Mouse (Mus musculus) hindbrain, postnatal 0 days (tissue): ENCODE measurements at regions not wholly inside any gene's neighbourhood (a gene's known extent, or its start where the extent isn't known, plus 50 kb on each side); places are given as distances from the start of the nearest gene placed in this dataset.

Experiments used
- ATAC-seq: fragments of 200-750 bp; cut with Nextera tagmentation; 2 replicates; pipeline ENCODE4 v1.8.0; 2017; ENCODE audit warnings: mild to moderate bottlenecking, moderate TSS enrichment, moderate library complexity
- DNase-seq: peaks from one replicate; pipeline ENCODE4 v3.0.0-alpha.2; 2015; ENCODE audit warnings: low spot score
- H3K27ac ChIP-seq: fragments of 300-500 bp; sonication (generic); 2 replicates; pipeline ENCODE4 v1.5.1; 2014; ENCODE audit warnings: mild to moderate bottlenecking
- H3K27me3 ChIP-seq: fragments of 300-500 bp; sonication (generic); 2 replicates; pipeline ENCODE4 v1.6.1; 2014; ENCODE audit warnings: low read length, mixed read lengths; ENCODE audit not compliant: insufficient read depth
- H3K36me3 ChIP-seq: fragments of 300-500 bp; sonication (generic); 2 replicates; pipeline ENCODE4 v1.6.1; 2014; ENCODE audit warnings: low read length, mixed read lengths; ENCODE audit not compliant: insufficient read depth
- H3K4me1 ChIP-seq: fragments of 300-500 bp; sonication (generic); 2 replicates; pipeline ENCODE4 v1.6.1; 2014; ENCODE audit warnings: antibody characterized with exemption, low read length, mixed read lengths; ENCODE audit not compliant: insufficient read depth
- H3K4me2 ChIP-seq: fragments of 300-500 bp; sonication (generic); 2 replicates; pipeline ENCODE4 v1.6.1; 2014; ENCODE audit warnings: low read depth, mild to moderate bottlenecking, low read length, moderate library complexity, mixed read lengths
- H3K4me3 ChIP-seq: fragments of 300-500 bp; sonication (generic); 2 replicates; pipeline ENCODE4 v1.5.1; 2014; ENCODE audit warnings: low read length
- H3K9ac ChIP-seq: fragments of 300-500 bp; sonication (generic); replicated peaks from 2 replicates; pipeline ENCODE4 v1.6.1; 2014; ENCODE audit warnings: mild to moderate bottlenecking, low read length, moderate library complexity, mixed read lengths
- H3K9me3 ChIP-seq: fragments of 300-500 bp; sonication (generic); 2 replicates; pipeline ENCODE4 v1.6.1; 2016; ENCODE audit warnings: low read length, mixed read lengths
- CTCF ChIP-seq: IDR thresholded peaks from 2 replicates; pipeline ENCODE4 v1.5.1; 2016; ENCODE audit warnings: antibody characterized with exemption, control low read depth, low read depth
- WGBS: fragments of 180-500 bp; shearing (Covaris S2); extraction: QIAGEN DNeasy Blood & Tissue Kit; methylation state at CpG from one replicate; pipeline ENCODE4 v1.1.7; 2014; 5-methylcytosine and 5-hydroxymethylcytosine counted together

DNA sequence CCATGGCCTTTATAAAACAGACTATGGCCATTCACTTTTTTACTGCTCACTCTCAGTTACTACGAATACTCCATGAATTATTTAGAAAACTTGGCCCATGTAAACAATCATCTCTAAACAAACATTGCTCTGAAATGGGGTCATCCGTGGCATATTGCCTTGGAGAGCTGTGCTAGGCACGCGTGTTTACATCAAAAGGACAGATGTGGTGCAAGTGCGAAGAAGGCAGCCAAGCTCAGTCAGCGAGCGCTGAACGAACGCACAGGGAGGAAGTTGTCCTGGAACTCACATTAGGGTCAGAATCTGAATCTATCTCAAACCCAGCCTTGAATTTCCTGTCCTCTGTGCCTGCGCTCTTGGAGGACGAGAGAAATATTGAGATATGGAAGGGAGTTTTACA is 402.3 kb downstream of the Rapgef2 start:
- no peak for TF ChIP-seq CTCF
- Histone ChIP-seq H3K4me2 (no peak overlapping the region), H3K27me3 (no peaks in the 10 kb centered on the region), H3K4me3 (no peak overlapping the region), H3K9ac (no peak overlapping the region), H3K27ac (no peak overlapping the region), H3K36me3 (no peaks in the 10 kb centered on the region), H3K4me1 (no peaks in the 10 kb centered on the region), H3K9me3 (no peaks in the 10 kb centered on the region)
- DNase-seq, result no peak
- 82% methylated on average over 11 of the region's 11 CpGs for WGBS
- no peak for ATAC-seq

DNA sequence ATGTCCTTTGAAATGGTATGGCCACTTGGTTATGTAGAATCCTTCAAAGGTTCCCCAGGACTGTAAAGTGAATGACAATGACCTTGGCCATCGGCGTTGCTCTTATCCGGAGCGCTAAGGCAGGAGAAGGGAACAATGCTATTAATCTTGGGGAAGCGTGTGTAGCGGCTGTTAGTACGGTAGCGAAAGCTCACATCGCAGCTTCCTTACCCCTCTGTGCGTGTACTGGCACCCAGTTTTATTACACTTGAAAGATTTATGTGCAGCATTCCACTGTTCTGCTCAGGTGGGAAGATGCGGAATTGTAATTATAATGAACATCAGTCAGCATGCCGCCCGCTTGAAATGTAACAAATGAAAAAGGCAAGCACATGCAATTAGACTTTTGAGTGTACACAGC is 406.2 kb downstream of the Rapgef2 start:
- no peak for DNase-seq
- H3K4me2 ChIP-seq, result peak overlapping the region; percentile 28; the same call in 1 of the 2 replicates
- H3K36me3 ChIP-seq, result no peaks in the 10 kb centered on the region
- H3K4me3 ChIP-seq, result no peak overlapping the region
- no peaks in the 10 kb centered on the region for H3K9me3 ChIP-seq
- no peak for ATAC-seq
- TF ChIP-seq CTCF, result no peak
- no peak overlapping the region for H3K9ac ChIP-seq
- H3K27me3 ChIP-seq, result no peaks in the 10 kb centered on the region
- WGBS, result 82% methylated on average over 13 of the region's 13 CpGs
- H3K27ac ChIP-seq, result no peak overlapping the region
- H3K4me1 ChIP-seq, result no peaks in the 10 kb centered on the region

- no peak overlapping the region for H3K27ac ChIP-seq
- H3K4me1 ChIP-seq, result no peaks in the 10 kb centered on the region
- 62% methylated on average over 3 of the region's 3 CpGs for WGBS
- no peaks in the 10 kb centered on the region for H3K36me3 ChIP-seq
- H3K4me3 ChIP-seq, result no peak overlapping the region
- no peaks in the 10 kb centered on the region for H3K27me3 ChIP-seq
- TF ChIP-seq CTCF, result no peak
- DNase-seq, result no peak
- no peak for ATAC-seq
- no peak overlapping the region for H3K4me2 ChIP-seq
- no peaks in the 10 kb centered on the region for H3K9me3 ChIP-seq
- H3K9ac ChIP-seq, result no peak overlapping the region
These were observed 409.0 kb downstream of the Rapgef2 start for GRCm38 (mm10) chr3:78877323-78877722.

DNA sequence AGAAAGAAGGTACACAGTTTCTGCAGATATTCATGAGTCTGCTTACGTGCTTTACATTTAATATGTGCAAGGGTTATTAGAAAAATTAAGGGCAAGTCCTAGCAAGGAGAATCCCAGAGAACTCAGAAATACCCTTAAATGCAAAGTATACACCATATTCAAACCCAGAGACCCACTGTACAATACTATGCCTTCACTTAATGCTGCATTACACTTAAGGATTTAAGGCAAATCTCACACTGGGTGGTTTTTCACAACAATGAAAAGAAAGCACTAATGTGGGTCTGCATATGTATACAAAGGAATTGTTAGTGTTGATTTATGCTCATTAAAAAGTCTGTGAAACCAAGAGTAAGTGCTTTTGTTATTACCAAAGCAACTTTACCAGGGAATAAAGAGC is 419.4 kb downstream of the Rapgef2 start:
- Histone ChIP-seq H3K9me3 (no peaks in the 10 kb centered on the region), H3K27me3 (no peaks in the 10 kb centered on the region), H3K9ac (no peak overlapping the region), H3K27ac (no peak overlapping the region), H3K36me3 (no peaks in the 10 kb centered on the region), H3K4me1 (no peaks in the 10 kb centered on the region), H3K4me2 (no peak overlapping the region), H3K4me3 (no peak overlapping the region)
- no peak for ATAC-seq
- no peak for TF ChIP-seq CTCF
- no peak for DNase-seq
- 62% methylated on average over 1 of the region's 1 CpGs for WGBS

DNA sequence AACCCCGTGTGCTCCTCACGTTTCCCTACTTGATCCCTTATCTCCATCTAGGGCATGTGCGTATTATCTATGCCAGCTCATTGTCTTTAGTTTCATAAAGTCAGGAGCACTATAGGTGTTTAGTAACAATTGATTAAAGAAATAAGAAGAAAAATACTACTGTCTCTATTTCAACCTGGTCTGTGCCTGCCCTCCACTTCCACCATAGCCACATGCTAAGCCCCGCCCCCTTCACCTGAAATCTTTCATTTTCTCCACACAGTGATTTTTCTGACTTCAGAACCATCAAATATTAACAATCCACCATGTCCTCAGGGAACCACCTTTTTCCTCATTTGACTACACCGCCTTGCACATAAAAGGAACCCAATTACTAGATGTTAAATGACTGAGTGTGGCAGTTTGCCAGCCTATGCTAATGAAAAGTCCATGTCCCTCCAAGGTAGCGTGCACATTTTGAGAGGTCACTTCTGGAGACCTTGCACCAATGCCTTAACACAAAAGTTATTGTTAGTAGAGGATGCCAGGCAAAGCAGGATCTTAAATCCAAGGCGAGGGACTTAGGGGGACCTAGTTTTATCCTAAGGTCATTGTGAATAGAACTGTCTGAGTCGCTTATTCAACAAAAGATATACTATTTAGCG is 420.1 kb downstream of the Rapgef2 start:
- H3K9me3 ChIP-seq, result no peaks in the 10 kb centered on the region
- 55% methylated on average over 9 of the region's 9 CpGs for WGBS
- no peaks in the 10 kb centered on the region for H3K27me3 ChIP-seq
- DNase-seq, result no peak
- no peaks in the 10 kb centered on the region for H3K36me3 ChIP-seq
- H3K4me2 ChIP-seq, result no peak overlapping the region
- ATAC-seq, result no peak
- H3K9ac ChIP-seq, result no peak overlapping the region
- no peak overlapping the region for H3K4me3 ChIP-seq
- no peaks in the 10 kb centered on the region for H3K4me1 ChIP-seq
- TF ChIP-seq CTCF, result no peak
- no peak overlapping the region for H3K27ac ChIP-seq

GRCm38 (mm10) chr3:78863005-78863404 is 423.3 kb downstream of the Rapgef2 start:
- H3K36me3 ChIP-seq, result no peaks in the 10 kb centered on the region
- ATAC-seq (no peak), DNase-seq (no peak)
- no peaks in the 10 kb centered on the region for H3K9me3 ChIP-seq
- WGBS, result 91% methylated on average over 2 of the region's 2 CpGs
- H3K27me3 ChIP-seq, result no peaks in the 10 kb centered on the region
- no peak overlapping the region for H3K4me2 ChIP-seq
- TF ChIP-seq CTCF, result no peak
- no peaks in the 10 kb centered on the region for H3K4me1 ChIP-seq
- no peak overlapping the region for H3K27ac ChIP-seq
- no peak overlapping the region for H3K4me3 ChIP-seq
- H3K9ac ChIP-seq, result no peak overlapping the region

- no peak for TF ChIP-seq CTCF
- H3K27ac ChIP-seq, result no peak overlapping the region
- no peak for ATAC-seq
- H3K4me2 ChIP-seq, result no peak overlapping the region
- no peak for DNase-seq
- 43% methylated on average over 7 of the region's 8 CpGs for WGBS
- no peak overlapping the region for H3K4me3 ChIP-seq
- no peaks in the 10 kb centered on the region for H3K4me1 ChIP-seq
- H3K9ac ChIP-seq, result no peak overlapping the region
- no peaks in the 10 kb centered on the region for H3K36me3 ChIP-seq
- no peaks in the 10 kb centered on the region for H3K9me3 ChIP-seq
- H3K27me3 ChIP-seq, result no peaks in the 10 kb centered on the region
These were observed 439.5 kb downstream of the Rapgef2 start for GRCm38 (mm10) chr3:78846617-78847318.
